Mouse (Mus musculus) spleen, adult 2 months (tissue): ENCODE results near the gene Marc2. TPM values are rescaled to one million over a fixed set of nuclear protein-coding genes. Genes with fewer than 3 reads are reported as not detected.

Experiments used
- DNase-seq, 2 experiments: peaks; one replicate each; pipeline versions ENCODE4 v3.0.0 to v3.0.0-alpha.2; 2012 to 2021; ENCODE audit warnings: low spot score in 2 of 2, low read depth in 1 of 2
- H3K27ac ChIP-seq: fragments of 200-500 bp; 2 replicates; pipeline ENCODE4 v1.5.1; 2012; ENCODE audit warnings: low read length, inconsistent platforms; ENCODE audit not compliant: insufficient read depth
- H3K27me3 ChIP-seq: fragments of 200-500 bp; 2 replicates; pipeline ENCODE4 v1.6.1; 2012; ENCODE audit warnings: mild to moderate bottlenecking, moderate library complexity, low read length, inconsistent platforms; ENCODE audit not compliant: control insufficient read depth, insufficient read depth
- H3K36me3 ChIP-seq: fragments of 200-500 bp; 2 replicates; pipeline ENCODE4 v1.6.1; 2012; ENCODE audit warnings: mild to moderate bottlenecking, low read length, inconsistent platforms; ENCODE audit not compliant: control insufficient read depth, insufficient read depth
- H3K4me1 ChIP-seq: fragments of 200-500 bp; 2 replicates; pipeline ENCODE4 v1.6.1; 2011; ENCODE audit warnings: inconsistent platforms; ENCODE audit not compliant: control insufficient read depth, insufficient read depth, insufficient read length
- H3K4me3 ChIP-seq: fragments of 200-500 bp; 2 replicates; pipeline ENCODE4 v1.5.1; 2011; ENCODE audit warnings: mild to moderate bottlenecking, inconsistent platforms; ENCODE audit not compliant: insufficient read depth, insufficient read length; ENCODE audit errors: extremely low read depth
- CTCF ChIP-seq: fragments of 200-500 bp; IDR thresholded peaks from 2 replicates; pipeline ENCODE4 v1.5.1; 2011; ENCODE audit warnings: mild to moderate bottlenecking, inconsistent platforms; ENCODE audit not compliant: insufficient read depth, insufficient read length, insufficient replicate concordance; ENCODE audit errors: extremely low read depth
- POLR2A ChIP-seq: fragments of 200-500 bp; IDR thresholded peaks from 2 replicates; pipeline ENCODE4 v1.6.1; 2011; ENCODE audit warnings: low read depth, low read length, inconsistent platforms
- WGBS: fragments of 180-500 bp; shearing (Covaris S2); methylation state at CpG from one replicate; pipeline ENCODE4 v1.1.7; 2018; 5-methylcytosine and 5-hydroxymethylcytosine counted together
- polyA plus RNA-seq: library from polyadenylated mRNA; depleted of rRNA; stranded (reverse); fragments of >200 nt; gene quantifications from 2 replicates; pipeline ENCODE4 v1.2.3, GENCODE M21; 2012

Gene Marc2
- polyA plus RNA-seq, 1 experiment = 52.4 TPM

GRCm38 (mm10) chr1:184881211-184881610 lies 35.0 kb upstream of the Marc2 start:
- no peak for TF ChIP-seq POLR2A
- TF ChIP-seq CTCF = no peak
- Histone ChIP-seq H3K4me3 (no peak overlapping the region), H3K27me3 (peaks cover 10% of the 10 kb centered on the region; the same call in 1 of the 2 replicates), H3K4me1 (peaks cover 5% of the 10 kb centered on the region; the same call in 1 of the 2 replicates), H3K36me3 (no peaks in the 10 kb centered on the region), H3K27ac (no peak overlapping the region)
- WGBS = 94% methylated on average over 5 of the region's 5 CpGs
- DNase-seq = no peak

GRCm38 (mm10) chr1:184878860-184879259 lies 32.6 kb upstream of the Marc2 start:
- no peak for DNase-seq
- H3K36me3 ChIP-seq = no peaks in the 10 kb centered on the region
- 86% methylated on average over 6 of the region's 6 CpGs for WGBS
- H3K27ac ChIP-seq = no peak overlapping the region
- H3K27me3 ChIP-seq = peaks cover 8% of the 10 kb centered on the region; the same call in 1 of the 2 replicates
- no peak overlapping the region for H3K4me3 ChIP-seq
- TF ChIP-seq CTCF (no peak), POLR2A (no peak)
- H3K4me1 ChIP-seq = peaks cover 5% of the 10 kb centered on the region; the same call in 1 of the 2 replicates

- H3K4me1 ChIP-seq = no peaks in the 10 kb centered on the region
- H3K36me3 ChIP-seq = no peaks in the 10 kb centered on the region
- H3K4me3 ChIP-seq = no peak overlapping the region
- WGBS = 65% methylated on average over 2 of the region's 2 CpGs
- no peak for DNase-seq
- TF ChIP-seq POLR2A = no peak
- TF ChIP-seq CTCF = no peak
- H3K27ac ChIP-seq = no peak overlapping the region
- H3K27me3 ChIP-seq = 0 out of 2 replicates have a peak, but pooled peaks cover 1% of the 10 kb centered on the region
These were observed 31.1 kb upstream of the Marc2 start for GRCm38 (mm10) chr1:184877306-184877705.

- Histone ChIP-seq H3K36me3 (no peaks in the 10 kb centered on the region), H3K4me1 (no peaks in the 10 kb centered on the region), H3K27me3 (no peaks in the 10 kb centered on the region), H3K4me3 (no peak overlapping the region), H3K27ac (no peak overlapping the region)
- TF ChIP-seq POLR2A = no peak
- TF ChIP-seq CTCF = no peak
- DNase-seq = no peak
- 79% methylated on average over 11 of the region's 11 CpGs for WGBS
These were observed 27.7 kb upstream of the Marc2 start for GRCm38 (mm10) chr1:184873910-184874309.

- no peak overlapping the region for H3K27ac ChIP-seq
- no peaks in the 10 kb centered on the region for H3K27me3 ChIP-seq
- no peak for TF ChIP-seq CTCF
- no peak for TF ChIP-seq POLR2A
- H3K4me3 ChIP-seq = no peak overlapping the region
- H3K36me3 ChIP-seq = no peaks in the 10 kb centered on the region
- 85% methylated on average over 7 of the region's 7 CpGs for WGBS
- no peaks in the 10 kb centered on the region for H3K4me1 ChIP-seq
- no peak for DNase-seq
These were observed 26.0 kb upstream of the Marc2 start for GRCm38 (mm10) chr1:184872069-184872819.

- Histone ChIP-seq H3K27me3 (no peaks in the 10 kb centered on the region), H3K36me3 (no peaks in the 10 kb centered on the region), H3K4me1 (no peaks in the 10 kb centered on the region), H3K27ac (no peak overlapping the region), H3K4me3 (no peak overlapping the region)
- no peak for TF ChIP-seq POLR2A
- no peak for TF ChIP-seq CTCF
- WGBS = 94% methylated on average over 1 of the region's 1 CpGs
- DNase-seq = no peak
These were observed 25.3 kb upstream of the Marc2 start for GRCm38 (mm10) chr1:184871506-184871905.
